Mouse (Mus musculus): ENCODE measurements around the gene Rbm5. TPM values are rescaled to one million over a fixed set of nuclear protein-coding genes. Genes with fewer than 3 reads are reported as not detected.

Gene Rbm5
- polyA plus RNA-seq, 1 experiment: 143 TPM

DNA sequence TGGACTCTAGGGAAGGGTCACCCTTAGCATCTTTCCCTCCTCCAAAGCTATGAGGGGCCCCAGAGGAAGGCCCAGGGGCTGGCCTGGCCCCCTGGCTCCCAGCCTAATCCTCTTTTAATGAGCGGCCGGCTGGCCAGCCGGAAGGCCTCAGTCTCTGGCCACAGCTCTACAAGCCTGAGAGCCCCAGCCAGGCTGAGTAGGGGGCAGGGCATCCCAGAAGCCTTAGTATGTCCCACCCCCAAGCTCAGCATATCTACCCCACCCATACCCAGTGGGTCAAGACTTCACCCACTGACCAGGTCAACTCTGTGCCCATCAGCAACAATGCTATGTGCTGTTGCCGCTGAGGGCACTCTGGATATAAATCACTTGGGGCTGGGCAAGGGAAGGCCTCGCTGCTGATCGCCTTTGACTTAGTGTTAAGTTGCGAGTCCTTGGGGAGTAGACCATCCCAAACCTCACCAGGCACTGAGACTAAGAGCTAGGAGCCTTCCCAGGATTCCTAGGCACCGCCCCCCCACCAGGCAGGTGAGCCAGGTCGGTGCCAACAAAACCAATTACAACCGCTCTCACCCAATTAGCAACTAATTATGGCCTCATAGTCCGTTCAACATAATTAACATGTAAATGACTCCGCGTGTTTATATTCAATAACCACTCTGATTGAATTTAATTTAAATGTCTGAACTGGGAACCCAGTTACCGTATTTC, 72.8 kb downstream of the Rbm5 start:
- Histone ChIP-seq H3K9me3 (replicated peaks; ENCODE audit: control insufficient read depth, insufficient read depth, low read length, poor library complexity, severe bottlenecking) (no peaks in the 10 kb centered on the region), H3K27me3 (ENCODE audit: control insufficient read depth, insufficient read depth, low read length, poor library complexity, severe bottlenecking) (no peaks in the 10 kb centered on the region), H3K9ac (ENCODE audit: low read depth, poor library complexity, severe bottlenecking) (no peak overlapping the region), H3K27ac (ENCODE audit: insufficient read depth, low read length) (no peak overlapping the region), H3K36me3 (ENCODE audit: control insufficient read depth, insufficient read depth, low read length, poor library complexity, severe bottlenecking) (no peaks in the 10 kb centered on the region), H3K4me1 (ENCODE audit: control insufficient read depth, insufficient read depth, low read length) (no peaks in the 10 kb centered on the region), H3K4me3 (ENCODE audit: low read depth, low read length) (no peak overlapping the region)
- TF ChIP-seq CTCF (IDR thresholded peaks at IDR 0.05; ENCODE audit: low read depth, low read length) (no peak), POLR2A (IDR thresholded peaks at IDR 0.05; ENCODE audit: insufficient read depth, low read length) (no peak), EP300 (IDR thresholded peaks at IDR 0.05; ENCODE audit: insufficient read depth, low read depth, low read length) (no peak)

DNA sequence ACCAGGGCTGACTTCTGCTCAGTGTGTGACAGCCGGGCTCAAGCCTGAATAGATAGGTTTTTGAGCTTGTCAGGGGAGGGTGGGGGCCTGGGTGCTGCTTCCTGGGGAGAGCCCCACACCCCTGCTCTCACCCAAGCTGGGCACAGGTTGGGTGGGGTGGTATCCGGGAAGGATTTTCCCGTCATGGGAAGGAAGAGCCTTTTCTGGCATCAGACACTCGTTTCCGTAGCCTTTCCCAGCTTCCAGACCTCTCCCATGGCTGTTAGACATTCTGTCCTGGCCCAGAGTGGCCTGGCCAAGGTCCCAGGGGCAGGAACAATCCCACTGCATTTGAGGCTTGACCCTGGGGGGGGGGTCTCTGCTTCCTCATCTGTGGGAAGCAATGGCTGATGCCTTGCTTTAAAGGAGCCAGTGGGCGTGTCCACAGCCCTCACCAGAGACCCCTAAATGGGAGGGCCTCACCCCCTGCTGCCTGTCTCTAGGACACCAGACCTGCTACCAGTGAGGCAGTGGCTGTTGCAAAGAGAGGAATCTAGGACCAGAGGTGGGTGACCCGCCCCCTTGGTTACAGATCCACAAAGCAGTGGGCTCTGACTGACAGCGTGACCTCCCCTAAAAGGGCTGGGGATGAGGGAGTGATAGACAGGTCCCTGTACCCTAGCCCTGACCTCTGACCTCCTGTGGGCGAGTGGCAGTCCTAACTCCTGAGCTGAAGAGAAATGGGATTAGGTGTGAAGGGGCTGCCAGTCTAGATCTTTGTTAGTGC, 73.8 kb downstream of the Rbm5 start:
- Histone ChIP-seq H3K4me3 (ENCODE audit: low read depth, low read length) (no peak overlapping the region), H3K4me1 (ENCODE audit: control insufficient read depth, insufficient read depth, low read length) (no peaks in the 10 kb centered on the region), H3K27ac (ENCODE audit: insufficient read depth, low read length) (no peak overlapping the region), H3K27me3 (ENCODE audit: control insufficient read depth, insufficient read depth, low read length, poor library complexity, severe bottlenecking) (no peaks in the 10 kb centered on the region), H3K9ac (ENCODE audit: low read depth, poor library complexity, severe bottlenecking) (no peak overlapping the region), H3K9me3 (replicated peaks; ENCODE audit: control insufficient read depth, insufficient read depth, low read length, poor library complexity, severe bottlenecking) (no peaks in the 10 kb centered on the region), H3K36me3 (ENCODE audit: control insufficient read depth, insufficient read depth, low read length, poor library complexity, severe bottlenecking) (no peaks in the 10 kb centered on the region)
- no peak for TF ChIP-seq EP300 (IDR thresholded peaks at IDR 0.05; ENCODE audit: insufficient read depth, low read depth, low read length)
- TF ChIP-seq POLR2A (IDR thresholded peaks at IDR 0.05; ENCODE audit: insufficient read depth, low read length): no peak
- TF ChIP-seq CTCF (IDR thresholded peaks at IDR 0.05; ENCODE audit: low read depth, low read length): no peak

DNA sequence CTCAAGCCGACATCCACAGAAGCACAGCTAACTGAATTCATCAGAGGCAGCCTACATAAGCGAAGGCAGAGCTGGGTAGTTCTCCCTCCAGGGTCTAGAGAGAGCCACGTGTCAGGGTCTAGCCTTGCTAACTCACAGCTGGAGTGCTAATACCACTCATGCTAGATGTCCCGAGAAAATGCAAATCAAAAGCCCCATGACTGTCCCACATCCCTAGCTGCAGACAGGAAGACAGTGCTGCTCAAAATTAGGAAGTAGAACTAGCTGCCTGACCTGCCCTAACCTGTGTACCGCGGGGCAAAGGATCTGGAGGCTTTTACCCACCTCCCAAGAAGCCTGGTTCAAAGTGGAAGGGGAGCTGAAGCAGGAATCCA, 74.7 kb downstream of the Rbm5 start:
- Histone ChIP-seq H3K27me3 (ENCODE audit: control insufficient read depth, insufficient read depth, low read length, poor library complexity, severe bottlenecking) (no peaks in the 10 kb centered on the region), H3K9ac (ENCODE audit: low read depth, poor library complexity, severe bottlenecking) (no peak overlapping the region), H3K27ac (ENCODE audit: insufficient read depth, low read length) (no peak overlapping the region), H3K36me3 (ENCODE audit: control insufficient read depth, insufficient read depth, low read length, poor library complexity, severe bottlenecking) (no peaks in the 10 kb centered on the region), H3K4me3 (ENCODE audit: low read depth, low read length) (no peak overlapping the region), H3K4me1 (ENCODE audit: control insufficient read depth, insufficient read depth, low read length) (no peaks in the 10 kb centered on the region), H3K9me3 (replicated peaks; ENCODE audit: control insufficient read depth, insufficient read depth, low read length, poor library complexity, severe bottlenecking) (no peaks in the 10 kb centered on the region)
- TF ChIP-seq EP300 (IDR thresholded peaks at IDR 0.05; ENCODE audit: insufficient read depth, low read depth, low read length) (no peak), CTCF (IDR thresholded peaks at IDR 0.05; ENCODE audit: low read depth, low read length) (no peak), POLR2A (IDR thresholded peaks at IDR 0.05; ENCODE audit: insufficient read depth, low read length) (no peak)

DNA sequence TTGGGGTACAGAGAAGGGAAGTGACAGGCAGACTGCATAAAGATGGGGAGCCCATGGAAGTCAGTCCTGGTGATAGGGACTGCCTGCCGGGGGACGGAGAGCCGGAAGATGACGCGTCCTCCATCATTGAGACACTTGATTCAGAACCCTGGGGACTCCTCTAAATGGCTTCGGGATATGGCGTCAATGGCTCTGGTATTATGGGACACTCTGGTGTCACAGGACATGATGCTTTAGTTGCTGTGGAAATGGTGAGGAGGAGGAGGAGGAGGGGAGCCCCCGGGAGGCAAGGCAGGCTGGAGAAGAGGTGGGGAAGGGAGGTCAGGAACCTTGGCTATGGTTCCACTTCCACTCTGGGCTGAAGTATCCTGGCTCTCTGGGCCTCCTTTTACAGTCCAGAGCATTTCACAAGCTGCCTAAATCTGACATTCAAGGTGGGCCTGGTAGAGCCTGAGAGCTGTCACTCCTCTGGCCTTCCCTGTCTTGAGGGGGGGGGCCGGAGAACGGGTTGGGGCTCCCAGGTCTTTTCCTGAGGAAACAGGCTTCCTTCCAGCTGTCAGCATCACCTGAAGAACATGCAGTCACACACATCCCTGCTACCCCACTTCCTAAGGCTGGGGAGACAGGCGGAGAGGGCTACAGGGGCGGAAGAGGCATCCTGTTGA, 75.2 kb downstream of the Rbm5 start:
- TF ChIP-seq CTCF (IDR thresholded peaks at IDR 0.05; ENCODE audit: low read depth, low read length) (no peak), EP300 (IDR thresholded peaks at IDR 0.05; ENCODE audit: insufficient read depth, low read depth, low read length) (no peak), POLR2A (IDR thresholded peaks at IDR 0.05; ENCODE audit: insufficient read depth, low read length) (no peak)
- no peak overlapping the region for H3K4me3 ChIP-seq (ENCODE audit: low read depth, low read length)
- H3K27me3 ChIP-seq (ENCODE audit: control insufficient read depth, insufficient read depth, low read length, poor library complexity, severe bottlenecking): no peaks in the 10 kb centered on the region
- no peaks in the 10 kb centered on the region for H3K9me3 ChIP-seq (replicated peaks; ENCODE audit: control insufficient read depth, insufficient read depth, low read length, poor library complexity, severe bottlenecking)
- no peaks in the 10 kb centered on the region for H3K4me1 ChIP-seq (ENCODE audit: control insufficient read depth, insufficient read depth, low read length)
- H3K9ac ChIP-seq (ENCODE audit: low read depth, poor library complexity, severe bottlenecking): no peak overlapping the region
- H3K27ac ChIP-seq (ENCODE audit: insufficient read depth, low read length): no peak overlapping the region
- no peaks in the 10 kb centered on the region for H3K36me3 ChIP-seq (ENCODE audit: control insufficient read depth, insufficient read depth, low read length, poor library complexity, severe bottlenecking)

DNA sequence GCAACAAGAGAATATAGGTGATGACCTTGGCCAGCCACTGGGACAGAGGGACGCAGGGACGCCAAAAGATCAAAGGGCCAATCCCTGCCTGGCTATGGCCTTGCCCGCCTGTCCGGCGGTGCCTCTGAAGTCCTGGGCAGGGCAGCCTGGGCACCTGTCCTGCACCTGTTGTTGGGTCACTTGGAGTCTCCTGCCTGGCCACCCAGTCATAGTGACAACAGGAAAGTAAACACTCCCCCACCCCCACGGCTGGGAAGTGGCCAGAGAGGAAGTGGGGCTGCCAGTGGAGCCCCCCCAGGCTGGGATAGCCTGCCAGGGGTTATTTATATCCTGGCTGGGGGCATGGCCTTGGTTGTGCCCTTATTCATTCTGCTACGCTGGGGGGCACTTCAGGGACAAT, 76.2 kb downstream of the Rbm5 start:
- H3K9ac ChIP-seq (ENCODE audit: low read depth, poor library complexity, severe bottlenecking): no peak overlapping the region
- H3K4me1 ChIP-seq (ENCODE audit: control insufficient read depth, insufficient read depth, low read length): no peaks in the 10 kb centered on the region
- H3K9me3 ChIP-seq (replicated peaks; ENCODE audit: control insufficient read depth, insufficient read depth, low read length, poor library complexity, severe bottlenecking): no peaks in the 10 kb centered on the region
- H3K27me3 ChIP-seq (ENCODE audit: control insufficient read depth, insufficient read depth, low read length, poor library complexity, severe bottlenecking): no peaks in the 10 kb centered on the region
- no peak for TF ChIP-seq POLR2A (IDR thresholded peaks at IDR 0.05; ENCODE audit: insufficient read depth, low read length)
- TF ChIP-seq EP300 (IDR thresholded peaks at IDR 0.05; ENCODE audit: insufficient read depth, low read depth, low read length): no peak
- no peaks in the 10 kb centered on the region for H3K36me3 ChIP-seq (ENCODE audit: control insufficient read depth, insufficient read depth, low read length, poor library complexity, severe bottlenecking)
- H3K4me3 ChIP-seq (ENCODE audit: low read depth, low read length): no peak overlapping the region
- no peak overlapping the region for H3K27ac ChIP-seq (ENCODE audit: insufficient read depth, low read length)
